Mouse (Mus musculus): ENCODE measurements at regions not wholly inside any gene's neighbourhood (a gene's known extent, or its start where the extent isn't known, plus 50 kb on each side); places are given as distances from the start of the nearest gene placed in this dataset.

GRCm38 (mm10) chr8:82702044-82702443 lies 71.9 kb downstream of the Zfp330 start:
- Histone ChIP-seq H3K4me1 (ENCODE audit: control insufficient read depth, insufficient read depth, low read length) (no peaks in the 10 kb centered on the region), H3K4me3 (ENCODE audit: insufficient read depth, low read depth, low read length) (no peak overlapping the region), H3K27ac (ENCODE audit: insufficient read depth, low read depth, low read length) (no peak overlapping the region), H3K27me3 (replicated peaks; ENCODE audit: control insufficient read depth, insufficient read depth, low read length) (no peaks in the 10 kb centered on the region), H3K36me3 (ENCODE audit: control insufficient read depth, insufficient read depth, low read length) (no peaks in the 10 kb centered on the region)
- 73% methylated on average over 1 of the region's 1 CpGs for WGBS
- DNase-seq = no peak
- TF ChIP-seq CTCF (conservative IDR thresholded peaks at IDR 0.05; ENCODE audit: insufficient read depth, insufficient read length, low read depth, low read length) = no peak
- TF ChIP-seq POLR2A (IDR thresholded peaks at IDR 0.05; ENCODE audit: low read depth, low read length) = no peak

GRCm38 (mm10) chr8:82700471-82700870 lies 73.5 kb downstream of the Zfp330 start:
- Histone ChIP-seq H3K4me3 (ENCODE audit: insufficient read depth, low read depth, low read length) (no peak overlapping the region), H3K27ac (ENCODE audit: insufficient read depth, low read depth, low read length) (no peak overlapping the region), H3K27me3 (replicated peaks; ENCODE audit: control insufficient read depth, insufficient read depth, low read length) (no peaks in the 10 kb centered on the region), H3K36me3 (ENCODE audit: control insufficient read depth, insufficient read depth, low read length) (no peaks in the 10 kb centered on the region), H3K4me1 (ENCODE audit: control insufficient read depth, insufficient read depth, low read length) (no peaks in the 10 kb centered on the region)
- 83% methylated on average over 1 of the region's 1 CpGs for WGBS
- no peak for DNase-seq
- TF ChIP-seq CTCF (conservative IDR thresholded peaks at IDR 0.05; ENCODE audit: insufficient read depth, insufficient read length, low read depth, low read length) (no peak), POLR2A (IDR thresholded peaks at IDR 0.05; ENCODE audit: low read depth, low read length) (no peak)

GRCm38 (mm10) chr8:82699221-82699620 lies 74.7 kb downstream of the Zfp330 start:
- H3K27ac ChIP-seq (ENCODE audit: insufficient read depth, low read depth, low read length) = no peak overlapping the region
- H3K36me3 ChIP-seq (ENCODE audit: control insufficient read depth, insufficient read depth, low read length) = no peaks in the 10 kb centered on the region
- TF ChIP-seq POLR2A (IDR thresholded peaks at IDR 0.05; ENCODE audit: low read depth, low read length) = no peak
- TF ChIP-seq CTCF (conservative IDR thresholded peaks at IDR 0.05; ENCODE audit: insufficient read depth, insufficient read length, low read depth, low read length) = no peak
- no peak overlapping the region for H3K4me3 ChIP-seq (ENCODE audit: insufficient read depth, low read depth, low read length)
- DNase-seq = no peak
- WGBS = 53% methylated on average over 2 of the region's 2 CpGs
- no peaks in the 10 kb centered on the region for H3K27me3 ChIP-seq (replicated peaks; ENCODE audit: control insufficient read depth, insufficient read depth, low read length)
- no peaks in the 10 kb centered on the region for H3K4me1 ChIP-seq (ENCODE audit: control insufficient read depth, insufficient read depth, low read length)

GRCm38 (mm10) chr8:82698071-82698470 lies 75.9 kb downstream of the Zfp330 start:
- no peaks in the 10 kb centered on the region for H3K27me3 ChIP-seq (replicated peaks; ENCODE audit: control insufficient read depth, insufficient read depth, low read length)
- WGBS = 57% methylated on average over 2 of the region's 2 CpGs
- no peak overlapping the region for H3K27ac ChIP-seq (ENCODE audit: insufficient read depth, low read depth, low read length)
- H3K4me1 ChIP-seq (ENCODE audit: control insufficient read depth, insufficient read depth, low read length) = no peaks in the 10 kb centered on the region
- peak; percentile 7 for DNase-seq
- no peaks in the 10 kb centered on the region for H3K36me3 ChIP-seq (ENCODE audit: control insufficient read depth, insufficient read depth, low read length)
- TF ChIP-seq CTCF (conservative IDR thresholded peaks at IDR 0.05; ENCODE audit: insufficient read depth, insufficient read length, low read depth, low read length) (no peak), POLR2A (IDR thresholded peaks at IDR 0.05; ENCODE audit: low read depth, low read length) (no peak)
- no peak overlapping the region for H3K4me3 ChIP-seq (ENCODE audit: insufficient read depth, low read depth, low read length)

GRCm38 (mm10) chr8:82693086-82693485 lies 80.9 kb downstream of the Zfp330 start:
- TF ChIP-seq POLR2A (IDR thresholded peaks at IDR 0.05; ENCODE audit: low read depth, low read length) (no peak), CTCF (conservative IDR thresholded peaks at IDR 0.05; ENCODE audit: insufficient read depth, insufficient read length, low read depth, low read length) (no peak)
- no peak overlapping the region for H3K27ac ChIP-seq (ENCODE audit: insufficient read depth, low read depth, low read length)
- H3K27me3 ChIP-seq (replicated peaks; ENCODE audit: control insufficient read depth, insufficient read depth, low read length) = no peaks in the 10 kb centered on the region
- H3K36me3 ChIP-seq (ENCODE audit: control insufficient read depth, insufficient read depth, low read length) = no peaks in the 10 kb centered on the region
- H3K4me1 ChIP-seq (ENCODE audit: control insufficient read depth, insufficient read depth, low read length) = no peaks in the 10 kb centered on the region
- H3K4me3 ChIP-seq (ENCODE audit: insufficient read depth, low read depth, low read length) = no peak overlapping the region
- no peak for DNase-seq
- WGBS = 72% methylated on average over 3 of the region's 3 CpGs

- no peaks in the 10 kb centered on the region for H3K4me1 ChIP-seq (ENCODE audit: control insufficient read depth, insufficient read depth, low read length)
- no peak overlapping the region for H3K4me3 ChIP-seq (ENCODE audit: insufficient read depth, low read depth, low read length)
- WGBS = 35% methylated on average over 3 of the region's 3 CpGs
- H3K27me3 ChIP-seq (replicated peaks; ENCODE audit: control insufficient read depth, insufficient read depth, low read length) = no peaks in the 10 kb centered on the region
- peak; percentile 66 for DNase-seq
- H3K27ac ChIP-seq (ENCODE audit: insufficient read depth, low read depth, low read length) = no peak overlapping the region
- TF ChIP-seq POLR2A (IDR thresholded peaks at IDR 0.05; ENCODE audit: low read depth, low read length) (no peak), CTCF (conservative IDR thresholded peaks at IDR 0.05; ENCODE audit: insufficient read depth, insufficient read length, low read depth, low read length) (peak; percentile 74)
- H3K36me3 ChIP-seq (ENCODE audit: control insufficient read depth, insufficient read depth, low read length) = no peaks in the 10 kb centered on the region
These were observed 84.6 kb downstream of the Zfp330 start for GRCm38 (mm10) chr8:82689322-82689721.

GRCm38 (mm10) chr8:82685966-82686365 lies 88.0 kb downstream of the Zfp330 start:
- Histone ChIP-seq H3K4me1 (ENCODE audit: control insufficient read depth, insufficient read depth, low read length) (no peaks in the 10 kb centered on the region), H3K27me3 (replicated peaks; ENCODE audit: control insufficient read depth, insufficient read depth, low read length) (no peaks in the 10 kb centered on the region), H3K4me3 (ENCODE audit: insufficient read depth, low read depth, low read length) (no peak overlapping the region), H3K36me3 (ENCODE audit: control insufficient read depth, insufficient read depth, low read length) (no peaks in the 10 kb centered on the region), H3K27ac (ENCODE audit: insufficient read depth, low read depth, low read length) (no peak overlapping the region)
- DNase-seq = peak; percentile 23
- 66% methylated on average over 3 of the region's 3 CpGs for WGBS
- TF ChIP-seq POLR2A (IDR thresholded peaks at IDR 0.05; ENCODE audit: low read depth, low read length) (no peak), CTCF (conservative IDR thresholded peaks at IDR 0.05; ENCODE audit: insufficient read depth, insufficient read length, low read depth, low read length) (no peak)

- no peaks in the 10 kb centered on the region for H3K4me1 ChIP-seq (ENCODE audit: control insufficient read depth, insufficient read depth, low read length)
- no peak for DNase-seq
- no peaks in the 10 kb centered on the region for H3K27me3 ChIP-seq (replicated peaks; ENCODE audit: control insufficient read depth, insufficient read depth, low read length)
- H3K27ac ChIP-seq (ENCODE audit: insufficient read depth, low read depth, low read length) = no peak overlapping the region
- no peak for TF ChIP-seq CTCF (conservative IDR thresholded peaks at IDR 0.05; ENCODE audit: insufficient read depth, insufficient read length, low read depth, low read length)
- TF ChIP-seq POLR2A (IDR thresholded peaks at IDR 0.05; ENCODE audit: low read depth, low read length) = no peak
- no peak overlapping the region for H3K4me3 ChIP-seq (ENCODE audit: insufficient read depth, low read depth, low read length)
- H3K36me3 ChIP-seq (ENCODE audit: control insufficient read depth, insufficient read depth, low read length) = no peaks in the 10 kb centered on the region
- WGBS = 68% methylated on average over 1 of the region's 1 CpGs
These were observed 95.2 kb downstream of the Zfp330 start for GRCm38 (mm10) chr8:82678793-82679192.
